Mouse (Mus musculus) kidney, embryonic 14.5 days (tissue): ENCODE measurements around the gene Nol10. TPM values are rescaled to one million over a fixed set of nuclear protein-coding genes. Genes with fewer than 3 reads are reported as not detected.
A peak's percentile ranks its signal among the peaks of the same experiment; 100 is the strongest.

Experiments used
- ATAC-seq: fragments of 200-750 bp; cut with Nextera tagmentation; 2 replicates; pipeline ENCODE4 v1.8.0; 2017; ENCODE audit warnings: moderate number of reproducible peaks, mild to moderate bottlenecking, moderate TSS enrichment, moderate library complexity; ENCODE audit not compliant: low FRiP score, low TSS enrichment
- H3K27ac ChIP-seq: fragments of 300-500 bp; sonication (generic); 2 replicates; pipeline ENCODE4 v1.5.1; 2014; ENCODE audit warnings: low read depth, mild to moderate bottlenecking, low read length, moderate library complexity, mixed read lengths
- H3K27me3 ChIP-seq: fragments of 300-500 bp; sonication (generic); 2 replicates; pipeline ENCODE4 v1.6.1; 2014; ENCODE audit warnings: mild to moderate bottlenecking, low read length; ENCODE audit not compliant: control insufficient read depth, insufficient read depth
- H3K36me3 ChIP-seq: fragments of 300-500 bp; sonication (generic); 2 replicates; pipeline ENCODE4 v1.6.1; 2014; ENCODE audit warnings: low read length, mixed read lengths; ENCODE audit not compliant: control insufficient read depth, insufficient read depth
- H3K4me1 ChIP-seq: fragments of 300-500 bp; sonication (generic); 2 replicates; pipeline ENCODE4 v1.6.1; 2014; ENCODE audit warnings: low read length, mixed read lengths; ENCODE audit not compliant: control insufficient read depth, insufficient read depth
- H3K4me2 ChIP-seq: fragments of 300-500 bp; sonication (generic); replicated peaks from 2 replicates; pipeline ENCODE4 v1.6.1; 2014; ENCODE audit warnings: low read depth, mild to moderate bottlenecking, low read length
- H3K4me3 ChIP-seq: fragments of 300-500 bp; sonication (generic); 2 replicates; pipeline ENCODE4 v1.5.1; 2014; ENCODE audit warnings: mild to moderate bottlenecking, low read length
- H3K9ac ChIP-seq: fragments of 300-500 bp; sonication (generic); 2 replicates; pipeline ENCODE4 v1.6.1; 2014; ENCODE audit warnings: low read depth, mild to moderate bottlenecking, low read length, moderate library complexity
- H3K9me3 ChIP-seq: fragments of 300-500 bp; sonication (generic); 2 replicates; pipeline ENCODE4 v1.6.1; 2016; ENCODE audit warnings: low read length; ENCODE audit not compliant: control insufficient read depth
- WGBS: fragments of 180-500 bp; shearing (Covaris S2); extraction: QIAGEN DNeasy Blood & Tissue Kit; methylation state at CpG from one replicate; pipeline ENCODE4 v1.1.7; 2014; 5-methylcytosine and 5-hydroxymethylcytosine counted together
- polyA plus RNA-seq: library from polyadenylated mRNA; unstranded; fragments of >200 nt; fragmentation: Nextera tagmentation; extraction: Ambion mirVana; gene quantifications from 2 replicates; pipeline ENCODE4 v1.2.1, GENCODE M21; 2014

The Nol10 gene
- polyA plus RNA-seq, result 22.0 and 31.0 TPM in 2 replicates

- ATAC-seq, result peak; percentile 98
- peaks cover 8% of the 10 kb centered on the region for H3K4me1 ChIP-seq
- H3K4me2 ChIP-seq, result peak within 1 kb of the TSS; percentile 80
- WGBS, result under 1% methylated on average over 42 of the region's 42 CpGs
- H3K4me3 ChIP-seq, result peak within 1 kb of the TSS; percentile 94
- peaks cover 24% of the 10 kb centered on the region for H3K36me3 ChIP-seq
- no peaks in the 10 kb centered on the region for H3K9me3 ChIP-seq
- H3K9ac ChIP-seq, result peak within 1 kb of the TSS; percentile 80
- H3K27ac ChIP-seq, result peak within 1 kb of the TSS; percentile 48; the same call in 1 of the 2 replicates
- no peaks in the 10 kb centered on the region for H3K27me3 ChIP-seq
Measured at GRCm38 (mm10) chr12:17348048-17349036, at the start of gene Nol10. Nol10 (plus strand) TSS chr12:17348458.

GRCm38 (mm10) chr12:17299902-17300301, 48.4 kb upstream of the Nol10 start:
- no peaks in the 10 kb centered on the region for H3K27me3 ChIP-seq
- no peak overlapping the region for H3K9ac ChIP-seq
- no peak for ATAC-seq
- no peak overlapping the region for H3K27ac ChIP-seq
- H3K4me2 ChIP-seq, result no peak overlapping the region
- H3K4me1 ChIP-seq, result no peaks in the 10 kb centered on the region
- H3K9me3 ChIP-seq, result no peaks in the 10 kb centered on the region
- WGBS, result 90% methylated on average over 1 of the region's 1 CpGs
- no peaks in the 10 kb centered on the region for H3K36me3 ChIP-seq
- no peak overlapping the region for H3K4me3 ChIP-seq

- 88% methylated on average over 7 of the region's 7 CpGs for WGBS
- H3K4me2 ChIP-seq, result no peak overlapping the region
- ATAC-seq, result no peak
Measured at GRCm38 (mm10) chr12:17305445-17305844, 42.8 kb upstream of the Nol10 start.

GRCm38 (mm10) chr12:17308246-17308645, 40.0 kb upstream of the Nol10 start:
- no peaks in the 10 kb centered on the region for H3K27me3 ChIP-seq
- no peak for ATAC-seq
- 42% methylated on average over 4 of the region's 4 CpGs for WGBS
- H3K9ac ChIP-seq, result no peak overlapping the region
- H3K4me3 ChIP-seq, result no peak overlapping the region
- no peaks in the 10 kb centered on the region for H3K4me1 ChIP-seq
- H3K9me3 ChIP-seq, result no peaks in the 10 kb centered on the region
- H3K27ac ChIP-seq, result no peak overlapping the region
- H3K36me3 ChIP-seq, result no peaks in the 10 kb centered on the region
- H3K4me2 ChIP-seq, result no peak overlapping the region

More at GRCm38 (mm10) chr12:17305445-17305844, 42.8 kb upstream of the Nol10 start:
- Histone ChIP-seq H3K4me3 (no peak overlapping the region), H3K9me3 (no peaks in the 10 kb centered on the region), H3K4me1 (no peaks in the 10 kb centered on the region), H3K9ac (no peak overlapping the region), H3K36me3 (no peaks in the 10 kb centered on the region), H3K27me3 (no peaks in the 10 kb centered on the region), H3K27ac (no peak overlapping the region)

GRCm38 (mm10) chr12:17310852-17311839, 37.1 kb upstream of the Nol10 start:
- H3K4me3 ChIP-seq, result no peak overlapping the region

GRCm38 (mm10) chr12:17316096-17316495, 32.2 kb upstream of the Nol10 start:
- no peak for ATAC-seq
- no peak overlapping the region for H3K4me2 ChIP-seq
- H3K27me3 ChIP-seq, result no peaks in the 10 kb centered on the region
- no peak overlapping the region for H3K4me3 ChIP-seq
- no peak overlapping the region for H3K9ac ChIP-seq
- WGBS, result 96% methylated on average over 5 of the region's 5 CpGs
- H3K9me3 ChIP-seq, result no peaks in the 10 kb centered on the region
- no peaks in the 10 kb centered on the region for H3K4me1 ChIP-seq
- H3K36me3 ChIP-seq, result no peaks in the 10 kb centered on the region
- H3K27ac ChIP-seq, result no peak overlapping the region

More at GRCm38 (mm10) chr12:17310852-17311839, 37.1 kb upstream of the Nol10 start:
- Histone ChIP-seq H3K27ac (no peak overlapping the region), H3K9me3 (no peaks in the 10 kb centered on the region), H3K27me3 (no peaks in the 10 kb centered on the region), H3K4me1 (no peaks in the 10 kb centered on the region), H3K9ac (no peak overlapping the region), H3K36me3 (no peaks in the 10 kb centered on the region), H3K4me2 (no peak overlapping the region)
- ATAC-seq, result no peak
- WGBS, result 73% methylated on average over 16 of the region's 16 CpGs

GRCm38 (mm10) chr12:17317970-17318369, 30.3 kb upstream of the Nol10 start:
- Histone ChIP-seq H3K4me3 (no peak overlapping the region), H3K4me2 (no peak overlapping the region), H3K27me3 (peaks cover 2% of the 10 kb centered on the region; the same call in 1 of the 2 replicates), H3K9me3 (no peaks in the 10 kb centered on the region), H3K27ac (no peak overlapping the region), H3K9ac (no peak overlapping the region), H3K36me3 (no peaks in the 10 kb centered on the region), H3K4me1 (no peaks in the 10 kb centered on the region)
- WGBS, result 57% methylated on average over 4 of the region's 4 CpGs
- ATAC-seq, result no peak

GRCm38 (mm10) chr12:17318453-17318852, 29.8 kb upstream of the Nol10 start:
- WGBS, result 57% methylated on average over 3 of the region's 3 CpGs
- Histone ChIP-seq H3K36me3 (no peaks in the 10 kb centered on the region), H3K9ac (no peak overlapping the region), H3K9me3 (no peaks in the 10 kb centered on the region), H3K4me3 (no peak overlapping the region), H3K27ac (no peak overlapping the region), H3K4me1 (no peaks in the 10 kb centered on the region), H3K27me3 (peaks cover 7% of the 10 kb centered on the region), H3K4me2 (no peak overlapping the region)
- no peak for ATAC-seq
